Mouse (Mus musculus) large intestine, adult 2 months (tissue): ENCODE measurements around the gene H2-T23. TPM values are rescaled to one million over a fixed set of nuclear protein-coding genes. Genes with fewer than 3 reads are reported as not detected.
"Not testable (repeated sequence)": the region's sequence is repeated elsewhere in the genome, so short reads cannot be mapped to it uniquely, and the experiment has no call there.

Experiments
- DNase-seq: peaks from one replicate; pipeline ENCODE4 v3.0.0-alpha.2; 2012; ENCODE audit warnings: low read depth, low spot score
- WGBS: fragments of 180-500 bp; shearing (Covaris S2); methylation state at CpG from one replicate; pipeline ENCODE4 v1.1.7; 2018; 5-methylcytosine and 5-hydroxymethylcytosine counted together
- polyA plus RNA-seq: library from polyadenylated mRNA; depleted of rRNA; stranded (reverse); fragments of >200 nt; gene quantifications from 2 replicates; pipeline ENCODE4 v1.2.3, GENCODE M21; 2012; rRNA removed

H2-T23 gene
- 386 and 571 TPM in 2 replicates for polyA plus RNA-seq

DNA sequence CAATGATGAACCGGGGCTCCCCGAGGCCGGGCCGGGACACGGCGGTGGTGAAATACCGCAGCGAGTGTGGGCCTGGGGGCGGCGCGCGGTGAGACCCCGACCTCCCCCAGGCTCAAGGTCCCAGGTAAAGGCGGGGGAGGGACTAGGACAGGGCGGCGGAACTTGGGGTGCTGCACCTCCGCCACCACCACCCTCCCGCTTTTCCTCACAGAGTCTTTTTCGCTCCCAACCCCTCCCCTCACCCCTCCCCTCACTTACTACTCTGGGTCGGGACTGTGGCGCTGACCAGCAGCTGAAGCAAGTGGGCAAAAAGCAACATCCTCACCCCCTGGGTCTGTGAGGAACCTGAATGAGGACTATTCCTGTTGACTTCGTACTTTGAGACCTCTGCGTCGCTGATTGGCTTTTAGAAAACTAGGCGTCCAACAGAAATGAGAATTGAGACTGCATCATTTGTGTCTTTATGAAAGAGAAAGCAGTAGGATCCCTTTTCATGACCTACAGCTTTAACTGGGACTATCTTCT lies at the start of gene H2-T23:
TSS of gene H2-T23 (minus strand) at position 505 of the 525 bp plus-strand sequence.
- DNase-seq, result peak; percentile 68
- WGBS, result under 1% methylated on average over 25 of the region's 25 CpGs

DNA sequence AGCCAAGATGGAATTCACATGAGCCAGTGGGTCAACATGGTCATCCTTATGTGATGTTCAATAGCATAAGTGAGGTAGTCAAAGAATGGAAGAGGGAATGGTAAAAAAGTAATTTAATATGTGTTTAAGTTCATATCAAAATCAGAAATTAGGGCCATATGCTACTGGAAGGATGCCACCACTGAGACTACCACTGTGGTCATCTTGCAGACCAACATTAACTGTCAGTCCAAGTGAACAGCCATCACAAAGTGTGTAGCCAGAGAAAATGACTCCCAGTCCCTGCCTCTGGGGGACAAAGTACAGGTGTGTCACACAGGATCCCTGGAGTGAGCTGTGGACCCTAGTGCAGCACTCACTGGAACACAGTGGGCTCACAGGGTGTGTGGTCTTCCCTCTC lies 49.2 kb upstream of the H2-T23 start:
- not testable (repeated sequence) for DNase-seq

DNA sequence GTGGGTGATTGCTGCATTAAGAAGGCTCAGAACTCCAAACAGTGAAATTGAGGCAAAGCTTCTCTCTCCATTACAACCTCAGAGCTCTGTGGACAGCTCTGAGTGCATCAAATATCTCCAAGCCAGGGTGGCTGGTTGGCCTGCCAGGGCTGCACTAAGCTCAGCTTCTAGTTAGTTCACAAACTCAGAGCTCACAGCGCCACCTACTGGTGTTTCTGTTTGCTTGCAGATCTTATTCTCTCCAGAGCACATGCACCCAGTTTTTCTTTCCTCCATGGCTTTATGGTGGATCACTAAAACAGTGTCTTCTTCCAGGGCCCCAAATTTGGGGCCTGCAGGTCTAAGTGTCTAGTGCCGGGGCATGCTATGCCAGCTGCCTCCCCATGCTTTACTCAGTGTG lies 28.2 kb upstream of the H2-T23 start:
- DNase-seq, result peak; percentile 73
- 14% methylated on average over 2 of the region's 2 CpGs for WGBS

DNA sequence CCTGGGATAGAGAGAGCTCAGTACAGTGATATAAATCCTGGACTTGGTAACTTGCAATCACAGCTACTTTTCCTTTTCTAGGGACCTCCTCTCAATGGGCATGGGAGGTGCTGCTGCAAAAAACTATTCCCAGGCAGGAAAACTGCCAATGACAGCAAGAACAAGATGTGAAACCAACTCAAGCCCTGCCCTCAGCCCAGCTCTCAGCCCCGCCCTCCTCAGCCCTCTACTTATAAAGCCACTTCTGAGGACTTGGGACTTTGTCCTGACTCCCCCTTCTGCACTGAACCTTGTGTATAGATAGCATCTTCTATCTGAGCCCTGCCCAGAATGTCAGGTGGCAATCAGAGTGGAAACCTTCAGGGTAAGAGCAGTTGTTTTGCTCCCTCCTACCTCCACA lies 25.7 kb upstream of the H2-T23 start, which contains the start of gene Gm11127:
TSS of gene Gm11127 (minus strand) at position 10 of the 400 bp plus-strand sequence.
- WGBS, result 24% methylated on average over 1 of the region's 1 CpGs
- DNase-seq, result not testable (repeated sequence)

DNA sequence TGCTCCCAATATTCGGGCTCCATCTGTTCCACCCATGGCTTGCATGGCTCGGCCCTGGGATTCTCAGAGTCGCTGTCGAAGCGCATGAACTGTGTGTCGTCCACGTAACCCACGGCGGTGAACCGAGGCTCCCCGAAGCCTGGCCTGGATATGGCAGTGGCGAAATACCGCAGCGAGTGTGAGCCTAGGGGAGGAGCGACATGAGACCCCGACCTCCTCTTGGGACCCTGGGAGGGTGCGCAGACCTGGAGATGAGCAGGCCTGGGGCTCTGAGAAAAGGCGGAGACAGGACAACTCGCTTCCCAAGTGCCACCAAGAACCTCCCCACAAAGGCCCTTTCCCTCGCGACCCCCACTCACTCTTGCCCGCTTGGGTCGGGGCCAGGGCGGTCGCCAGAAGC lies 25.3 kb upstream of the H2-T23 start:
- not testable (repeated sequence) for DNase-seq

DNA sequence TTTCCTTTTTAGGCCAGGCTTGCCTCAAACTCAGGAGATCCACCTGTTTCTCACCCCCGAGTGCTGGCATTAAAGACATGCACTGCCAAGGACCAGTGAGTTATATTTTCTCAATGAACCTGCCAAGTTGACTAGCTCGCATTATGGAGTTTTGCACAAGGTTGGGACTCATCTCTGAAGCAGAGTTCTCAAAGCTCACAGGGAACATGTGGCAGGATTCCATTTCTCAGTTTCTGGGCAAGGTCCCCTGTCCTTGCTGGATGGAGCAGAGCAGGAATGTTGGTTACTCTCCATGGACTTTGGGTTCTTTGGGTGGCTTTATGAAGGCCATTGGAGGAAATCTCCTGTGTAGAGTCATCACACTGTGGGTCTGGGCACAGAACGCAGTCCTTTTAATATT lies 10.6 kb upstream of the H2-T23 start:
- WGBS, result 70% methylated on average over 3 of the region's 3 CpGs
- DNase-seq, result no peak

More for the DNA sequence above, 25.3 kb upstream of the H2-T23 start:
- WGBS, result 90% methylated on average over 25 of the region's 25 CpGs

DNA sequence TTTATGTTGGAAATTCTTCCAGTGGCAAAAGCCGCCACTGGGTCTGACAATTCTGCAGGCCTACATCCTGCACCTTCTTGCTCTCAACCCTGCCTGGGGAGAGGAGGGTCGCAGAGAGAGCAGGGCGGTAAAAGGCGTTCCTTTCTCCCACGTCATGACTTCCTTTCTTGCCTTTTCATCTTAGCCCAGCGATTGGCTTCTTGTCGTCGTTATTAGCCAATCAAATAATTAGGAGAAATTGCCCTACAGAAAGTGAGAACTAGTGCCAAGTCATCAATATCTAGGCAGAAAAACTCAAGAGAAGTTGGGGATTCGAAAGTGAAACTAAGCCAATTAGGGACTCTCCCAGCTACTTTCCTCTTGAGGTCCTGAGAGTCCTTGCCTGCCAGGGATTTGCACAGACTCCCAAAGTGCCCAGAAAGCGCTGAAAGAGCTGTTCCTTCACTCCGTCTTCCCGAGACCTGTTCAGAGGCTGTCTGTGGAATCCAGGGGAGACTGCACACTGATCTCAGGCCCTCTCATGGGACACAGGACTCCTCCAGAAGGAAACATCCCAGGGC lies 10.0 kb upstream of the H2-T23 start, which contains the start of the genes H2-T22 and Gm6034:
TSS of gene H2-T22 (minus strand) at position 138 of the 560 bp plus-strand sequence.
TSS of gene Gm6034 (plus strand) at position 352 of the 560 bp plus-strand sequence.
- DNase-seq, result peak; percentile 95
- under 1% methylated on average over 12 of the region's 12 CpGs for WGBS

DNA sequence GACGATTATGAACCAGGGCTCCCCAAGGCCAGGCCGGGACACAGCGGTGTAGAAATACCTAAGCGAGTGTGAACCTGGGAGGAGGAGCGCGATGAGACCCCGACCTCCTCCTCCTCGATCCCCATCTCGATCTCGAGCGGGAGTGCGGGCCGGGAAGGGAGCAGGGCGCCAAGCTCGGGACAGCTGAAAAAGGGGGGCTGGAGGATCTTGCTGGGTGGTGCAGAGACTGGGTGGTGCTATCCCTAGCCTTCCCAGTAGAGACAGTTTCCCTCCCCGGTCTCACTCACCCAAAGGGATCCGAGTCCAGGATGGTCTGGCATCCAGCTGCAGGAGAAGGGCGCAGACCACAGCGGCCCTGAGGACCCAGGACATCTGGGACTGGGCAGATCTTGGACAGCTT lies 9.4 kb upstream of the H2-T23 start:
- not testable (repeated sequence) for DNase-seq
- 3% methylated on average over 19 of the region's 19 CpGs for WGBS

DNA sequence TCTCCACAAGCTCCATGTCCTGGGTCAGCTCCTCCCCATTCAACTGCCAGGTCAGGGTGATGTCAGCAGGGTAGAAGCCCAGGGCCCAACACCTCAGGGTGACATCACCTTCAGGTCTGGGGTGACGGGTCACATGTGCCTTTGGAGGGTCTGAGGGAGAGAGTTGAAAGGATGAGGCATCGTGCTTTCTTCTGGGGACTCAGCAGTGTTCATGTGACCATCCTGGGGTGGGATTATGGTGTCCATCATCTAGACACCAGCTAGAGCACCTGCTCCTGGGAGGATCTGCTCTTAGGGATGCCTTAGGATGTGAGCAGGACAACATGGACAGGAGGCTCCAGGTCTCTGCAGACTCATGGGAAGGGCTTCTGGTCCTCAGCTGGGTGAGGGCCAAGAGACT lies 7.9 kb upstream of the H2-T23 start:
- 91% methylated on average over 2 of the region's 2 CpGs for WGBS
- not testable (repeated sequence) for DNase-seq

DNA sequence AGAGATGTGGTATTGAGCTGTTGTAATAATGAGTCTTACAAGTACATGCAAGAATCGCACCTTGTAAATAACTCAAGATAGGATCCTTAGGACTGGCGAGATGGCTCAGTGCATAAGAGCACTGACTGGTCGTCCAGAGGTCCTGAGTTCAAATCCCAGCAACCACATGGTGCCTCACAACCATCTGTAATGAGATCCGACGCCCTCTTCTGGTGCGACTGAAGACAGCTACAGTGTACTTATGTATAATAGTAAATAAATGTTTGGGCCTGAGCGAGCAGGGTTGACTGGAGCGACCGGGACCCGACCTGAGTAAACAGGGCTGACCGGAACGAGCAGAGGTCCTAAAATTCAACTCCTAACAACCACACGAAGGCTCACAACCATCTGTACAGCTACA lies 3.5 kb upstream of the H2-T23 start:
- DNase-seq, result not testable (repeated sequence)
- 84% methylated on average over 13 of the region's 13 CpGs for WGBS

DNA sequence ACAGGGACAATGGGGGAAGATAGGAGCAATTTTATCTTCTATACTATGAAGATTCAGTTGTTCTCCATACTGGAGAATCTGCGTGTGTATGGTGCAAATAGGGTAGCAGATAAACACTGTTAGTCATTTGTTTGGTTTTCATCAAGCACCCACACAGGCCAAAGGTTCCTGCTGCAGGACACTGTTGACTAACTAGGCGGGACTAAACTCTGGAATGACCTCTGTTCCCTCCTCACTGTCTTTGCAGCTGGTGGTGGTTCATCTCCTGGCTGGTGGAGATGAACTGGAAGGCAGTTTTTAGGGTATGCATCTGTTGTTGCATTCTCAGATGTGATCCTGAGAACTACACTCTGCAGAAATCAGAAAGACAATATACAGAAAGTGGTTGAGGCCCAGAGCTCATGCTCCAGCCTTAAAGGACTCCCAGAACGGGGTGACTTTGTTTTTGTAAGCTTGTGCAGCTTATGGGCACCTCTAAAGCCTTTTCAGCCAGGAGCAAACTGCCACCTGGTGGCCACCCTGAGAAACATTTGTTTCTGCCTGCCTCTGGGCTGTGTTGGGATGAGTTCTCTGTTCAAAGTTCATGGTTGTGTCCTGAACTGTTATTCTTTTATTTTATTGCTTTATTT lies 2.5 kb upstream of the H2-T23 start:
- not testable (repeated sequence) for DNase-seq
- WGBS, result 8% methylated on average over 3 of the region's 3 CpGs

DNA sequence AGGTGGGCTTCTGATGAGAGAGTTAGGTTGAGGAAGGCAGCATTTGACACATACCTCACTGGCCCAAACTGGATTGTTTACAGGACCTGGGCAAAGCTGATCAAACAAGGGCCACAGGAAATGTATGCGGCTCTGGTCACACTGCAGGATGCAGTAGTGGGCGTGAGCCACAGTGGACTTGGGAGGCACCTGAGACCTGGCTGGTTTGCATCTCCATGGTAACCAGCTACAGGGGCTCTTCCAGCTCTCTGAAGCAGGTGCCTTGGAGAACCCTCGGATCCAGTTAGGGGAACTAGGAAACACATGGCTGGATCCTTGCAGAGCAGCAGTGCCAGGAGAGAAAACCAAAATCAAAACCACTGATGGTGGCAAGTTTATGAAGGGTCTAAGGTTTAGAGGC lies 1.9 kb upstream of the H2-T23 start:
- 25% methylated on average over 3 of the region's 3 CpGs for WGBS
- DNase-seq, result not testable (repeated sequence)

DNA sequence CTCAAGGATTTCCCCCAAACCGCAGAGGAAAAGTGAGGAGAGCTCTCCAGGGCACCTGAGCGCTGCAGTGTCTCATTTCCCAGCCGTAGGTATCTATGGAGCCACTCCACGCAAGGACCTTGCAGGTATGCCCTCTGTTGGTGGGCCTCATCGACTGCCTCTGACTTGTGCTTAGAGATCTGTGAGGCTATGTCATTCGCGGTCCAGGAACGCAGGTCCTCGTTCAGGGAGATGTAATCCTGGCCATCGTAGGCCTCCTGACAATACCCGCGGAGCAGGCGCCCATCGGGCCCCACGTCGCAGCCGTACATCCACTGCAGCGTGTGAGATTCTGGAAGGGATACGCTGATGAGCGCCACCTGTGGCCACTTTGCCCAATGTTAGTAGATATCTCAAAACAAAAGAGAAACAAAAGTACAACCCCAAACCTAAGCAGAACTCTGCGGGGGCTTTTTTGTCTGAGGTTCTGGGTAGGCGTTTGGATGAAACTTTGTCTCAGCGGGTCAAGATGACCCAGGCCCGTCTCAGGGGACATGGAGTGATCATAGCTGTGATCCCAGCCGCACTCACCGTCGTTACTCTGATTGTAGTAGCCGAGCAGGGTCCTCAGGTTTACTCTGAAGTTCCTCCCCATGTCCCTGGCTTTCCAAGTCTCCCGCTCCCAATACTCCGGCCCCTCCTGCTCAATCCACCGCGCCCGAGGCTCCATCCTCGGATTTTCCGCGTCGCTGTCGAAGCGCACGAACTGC lies 898 bp downstream of the H2-T23 start:
- 1% methylated on average over 40 of the region's 40 CpGs for WGBS
- not testable (repeated sequence) for DNase-seq

DNA sequence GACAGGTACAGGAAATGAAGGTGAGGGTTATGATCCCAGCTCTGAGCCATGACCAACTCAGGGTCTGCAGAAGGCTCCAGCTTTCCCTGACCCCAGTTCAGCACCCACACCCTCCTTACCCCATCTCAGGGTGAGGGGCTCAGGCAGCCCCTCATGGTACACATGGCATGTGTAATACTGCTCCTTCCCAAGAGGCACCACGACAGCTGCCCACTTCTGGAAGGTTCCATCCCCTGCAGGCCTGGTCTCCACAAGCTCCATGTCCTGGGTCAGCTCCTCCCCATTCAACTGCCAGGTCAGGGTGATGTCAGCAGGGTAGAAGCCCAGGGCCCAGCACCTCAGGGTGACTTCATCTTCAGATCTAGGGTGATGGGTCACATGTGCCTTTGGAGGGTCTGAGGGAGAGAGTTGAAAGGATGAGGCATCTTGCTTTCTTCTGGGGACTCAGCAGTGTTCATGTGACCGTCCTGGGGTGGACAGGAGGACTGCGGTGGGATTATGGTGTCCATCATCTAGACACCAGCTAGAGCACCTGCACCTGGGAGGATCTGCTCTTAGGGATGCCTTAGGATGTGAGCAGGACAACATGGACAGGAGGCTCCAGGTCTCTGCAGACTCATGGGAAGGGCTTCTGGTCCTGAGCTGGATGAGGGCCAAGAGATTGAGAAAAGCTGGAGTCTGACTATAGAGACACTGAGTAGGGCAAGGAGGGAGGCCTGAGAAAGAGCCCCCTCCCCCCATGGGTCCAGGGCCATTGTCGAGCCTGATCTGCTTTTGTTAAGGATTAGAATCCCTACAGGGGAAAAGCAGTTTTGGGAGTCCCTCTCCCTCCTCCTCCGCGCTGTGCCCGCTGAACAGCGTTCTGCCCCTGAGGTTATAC lies 1.7 kb downstream of the H2-T23 start:
- 71% methylated on average over 8 of the region's 8 CpGs for WGBS
- DNase-seq, result not testable (repeated sequence)

DNA sequence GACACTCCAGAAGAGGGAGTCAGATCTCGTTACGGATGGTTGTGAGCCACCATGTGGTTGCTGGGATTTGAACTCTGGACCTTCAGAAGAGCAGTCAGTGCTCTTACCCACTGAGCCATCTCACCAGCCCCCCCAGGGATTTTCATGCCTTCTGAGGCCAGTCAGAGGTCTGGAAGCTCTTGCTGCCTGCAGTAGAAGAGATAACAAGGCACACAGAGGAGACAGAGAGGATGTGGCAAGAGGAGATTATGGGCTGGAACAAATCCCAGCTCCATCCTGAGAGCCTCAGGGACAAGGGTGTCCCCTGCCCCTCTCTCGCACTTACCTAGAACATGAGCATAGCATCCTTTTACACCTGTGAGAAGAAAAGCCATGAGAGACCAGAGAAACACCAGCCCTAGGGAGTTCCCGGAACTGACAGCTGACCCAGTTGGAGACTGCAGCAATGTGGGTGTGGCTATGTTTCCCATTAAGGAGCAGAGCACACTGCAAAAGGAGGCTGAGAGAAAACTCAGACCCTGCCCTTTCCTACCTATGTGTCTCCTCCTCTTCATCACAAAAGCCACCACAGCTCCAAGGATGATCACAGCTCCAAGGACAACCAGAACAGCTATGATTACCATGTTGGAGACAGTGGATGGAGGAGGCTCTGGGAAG lies 2.5 kb downstream of the H2-T23 start:
- not testable (repeated sequence) for DNase-seq
- 58% methylated on average over 4 of the region's 4 CpGs for WGBS

DNA sequence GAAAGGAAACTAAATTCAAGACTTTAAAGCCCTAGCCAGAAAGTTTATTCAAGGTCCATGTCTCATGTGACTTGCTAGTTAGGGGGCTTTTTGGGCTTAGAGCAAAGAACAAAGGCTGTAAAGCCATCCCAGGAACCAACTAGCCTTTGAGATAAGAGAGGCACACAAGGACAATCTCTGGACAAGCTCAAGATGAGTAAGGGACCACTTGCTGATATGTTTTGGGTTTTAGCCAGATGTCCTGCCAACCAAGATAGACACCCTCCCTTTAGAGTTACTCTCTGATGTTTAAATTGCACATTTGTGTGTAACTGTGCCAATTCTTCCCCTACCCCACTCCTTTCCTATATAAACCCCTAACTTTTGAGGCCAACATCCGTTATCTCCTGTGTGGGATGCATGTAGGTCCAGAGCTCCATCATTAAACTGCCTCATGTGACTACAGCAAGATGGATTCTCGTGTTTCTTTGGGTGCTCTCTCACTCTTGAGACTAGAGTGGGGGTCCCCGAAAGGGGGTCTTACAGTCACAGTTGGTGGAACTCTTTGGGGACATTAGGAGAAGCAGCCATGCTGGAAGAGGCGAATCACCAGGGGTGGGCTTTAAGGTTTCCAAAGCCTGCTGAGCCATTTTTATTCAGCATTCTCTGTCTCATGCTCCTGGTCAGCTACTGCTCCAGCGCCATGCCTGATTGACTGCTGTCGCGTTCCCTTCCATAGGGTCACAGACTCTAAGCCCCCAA lies 3.6 kb downstream of the H2-T23 start:
- 95% methylated on average over 7 of the region's 7 CpGs for WGBS
- DNase-seq, result no peak

DNA sequence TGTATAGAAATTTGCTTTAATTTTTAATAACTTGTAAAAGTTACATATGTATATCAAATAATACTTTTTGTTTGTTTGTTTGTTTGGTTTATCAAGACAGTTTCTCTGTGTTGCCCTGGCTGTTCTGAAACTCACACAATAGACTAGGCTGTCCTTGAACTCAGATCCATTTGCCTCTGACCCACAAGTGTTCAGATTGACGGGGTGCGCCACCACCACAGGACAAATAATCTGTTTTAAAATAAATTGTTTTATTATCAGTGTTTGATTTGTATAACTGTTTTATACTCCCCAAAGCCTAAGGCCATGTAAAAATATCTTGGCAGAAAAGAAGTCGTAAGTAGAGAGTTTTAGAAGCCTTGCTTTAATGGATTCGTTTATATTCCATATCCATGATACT lies 5.0 kb downstream of the H2-T23 start:
- 68% methylated on average over 4 of the region's 4 CpGs for WGBS
- DNase-seq, result no peak

DNA sequence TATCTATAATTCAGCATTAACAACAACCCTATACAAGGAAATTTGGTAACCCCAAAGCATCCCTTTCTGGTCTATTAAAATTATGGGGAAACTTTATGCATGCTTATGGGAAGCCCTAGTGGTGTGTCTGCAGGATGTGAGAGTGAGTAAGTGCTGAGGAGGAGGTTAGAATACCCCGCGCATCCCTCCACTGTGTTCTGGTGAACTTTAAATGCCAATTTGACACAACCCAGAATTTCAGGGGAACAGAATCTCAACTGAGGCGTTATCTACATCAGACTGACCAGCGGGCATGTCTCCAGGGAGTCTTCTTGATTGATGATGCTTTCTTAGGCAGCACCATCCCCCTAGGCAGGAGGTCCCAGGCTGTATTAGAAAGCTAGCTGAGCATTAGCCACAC lies 6.8 kb downstream of the H2-T23 start:
- 82% methylated on average over 4 of the region's 4 CpGs for WGBS
- DNase-seq, result no peak
